Mouse (Mus musculus) neutrophil, adult 83 days (primary cell): ENCODE data around the gene Olfr714. TPM values are rescaled to one million over a fixed set of nuclear protein-coding genes. Genes with fewer than 3 reads are reported as not detected.

Experiments
- total RNA-seq, 2 experiments: library from RNA; stranded (reverse); gene quantifications; one replicate each; pipeline ENCODE4 v1.2.4; 2023

The Olfr714 gene
- not detected for total RNA-seq

DNA sequence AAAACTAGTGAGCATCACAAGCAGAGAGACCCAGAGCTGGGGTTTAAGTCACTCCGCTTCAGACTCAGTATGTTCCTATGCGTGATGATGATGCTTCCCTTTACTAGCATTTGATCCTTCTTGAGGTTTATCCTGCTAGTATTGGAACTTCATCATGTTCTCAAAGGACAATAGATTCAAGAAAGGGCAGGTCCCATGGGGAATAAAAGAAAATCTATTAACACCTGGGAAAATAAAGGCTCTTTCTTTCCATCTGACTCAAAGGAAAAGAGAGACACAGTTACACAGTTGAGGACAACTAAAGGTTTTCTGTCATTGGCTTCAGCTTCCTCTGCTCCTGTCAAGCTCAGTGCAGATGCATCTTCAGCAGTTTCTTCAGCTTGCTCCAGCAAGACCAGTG, at the start of gene Olfr714:
Olfr714 (plus strand) TSS at position 301 of the 400 bp plus-strand sequence.

GRCm38 (mm10) chr7:107030874-107031273, 39.9 kb upstream of the Olfr714 start, which contains the start of gene Olfr713:
Gene Olfr713 (plus strand): TSS chr7:107031174.

DNA sequence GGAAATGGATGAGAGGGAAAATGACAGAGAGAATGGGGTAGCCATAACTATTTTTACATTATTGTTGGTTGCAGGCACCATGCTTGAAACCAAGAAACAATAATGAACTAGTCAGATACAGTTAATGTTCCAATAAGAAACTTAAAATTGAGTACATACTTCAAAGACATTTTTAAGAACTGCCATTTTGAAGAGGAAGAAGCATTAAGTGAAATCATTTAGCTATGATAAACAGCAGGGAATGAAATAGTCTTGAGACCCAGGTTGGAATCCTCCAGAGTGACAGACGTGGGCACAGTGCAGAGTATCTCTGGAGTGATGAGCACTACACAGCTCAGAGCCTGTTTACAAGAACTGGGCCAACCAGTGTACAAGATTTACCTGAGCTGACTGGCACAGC, 22.1 kb downstream of the Olfr714 start, which contains the start of gene Olfr17:
Olfr17 (plus strand) TSS at position 301 of the 400 bp plus-strand sequence.

GRCm38 (mm10) chr7:107110269-107110668, 39.5 kb downstream of the Olfr714 start, which contains the start of gene Olfr715b:
Gene Olfr715b (minus strand): TSS chr7:107110369.

Other genes starting within 250 kb of the Olfr714 start
- not detected for gene Olfr702, start 237.1 kb upstream of the Olfr714 start, total RNA-seq
- not detected for gene Olfr703, start 227.6 kb upstream of the Olfr714 start, total RNA-seq
- not detected for gene Olfr704, start 207.8 kb upstream of the Olfr714 start, total RNA-seq
- not detected for gene Olfr705, start 194.1 kb upstream of the Olfr714 start, total RNA-seq
- not detected for gene Olfr706, start 182.8 kb upstream of the Olfr714 start, total RNA-seq
- not detected for gene Olfr707, start 169.7 kb upstream of the Olfr714 start, total RNA-seq
- not detected for gene Olfr1532-ps1, start 163.0 kb upstream of the Olfr714 start, total RNA-seq
- gene Olfr709-ps1, start 138.8 kb upstream of the Olfr714 start, total RNA-seq: under 1 TPM; 0.09 to 0.15 TPM
- not detected for gene Olfr710, start 122.7 kb upstream of the Olfr714 start, total RNA-seq
- not detected for gene Olfr6, start 107.0 kb upstream of the Olfr714 start, total RNA-seq
- not detected for gene Olfr711, start 95.5 kb upstream of the Olfr714 start, total RNA-seq
- gene Olfr2, start 64.9 kb upstream of the Olfr714 start, total RNA-seq: not detected
- not detected for gene Olfr713, start 39.8 kb upstream of the Olfr714 start, total RNA-seq
- gene Olfr17, start 22.2 kb downstream of the Olfr714 start, total RNA-seq: not detected
- gene Olfr715b, start 39.4 kb downstream of the Olfr714 start, total RNA-seq: not detected
- gene Olfr715, start 60.1 kb downstream of the Olfr714 start, total RNA-seq: not detected
- gene Olfr716, start 67.3 kb downstream of the Olfr714 start, total RNA-seq: not detected
- not detected for gene Nlrp14, start 96.0 kb downstream of the Olfr714 start, total RNA-seq
- gene Rbmxl2, start 138.5 kb downstream of the Olfr714 start, total RNA-seq: not detected